Mouse (Mus musculus): ENCODE data around the gene Ankrd23.
"Not testable (repeated sequence)": the region's sequence is repeated elsewhere in the genome, so short reads cannot be mapped to it uniquely, and the experiment has no call there.

Ankrd23 gene

GRCm38 (mm10) chr1:36536783-36537182, at the start of gene Ankrd23:
Gene Ankrd23 (minus strand): TSS chr1:36536883.
- not testable (repeated sequence) for DNase-seq (ENCODE audit: low spot score in 2 of 2)

DNA sequence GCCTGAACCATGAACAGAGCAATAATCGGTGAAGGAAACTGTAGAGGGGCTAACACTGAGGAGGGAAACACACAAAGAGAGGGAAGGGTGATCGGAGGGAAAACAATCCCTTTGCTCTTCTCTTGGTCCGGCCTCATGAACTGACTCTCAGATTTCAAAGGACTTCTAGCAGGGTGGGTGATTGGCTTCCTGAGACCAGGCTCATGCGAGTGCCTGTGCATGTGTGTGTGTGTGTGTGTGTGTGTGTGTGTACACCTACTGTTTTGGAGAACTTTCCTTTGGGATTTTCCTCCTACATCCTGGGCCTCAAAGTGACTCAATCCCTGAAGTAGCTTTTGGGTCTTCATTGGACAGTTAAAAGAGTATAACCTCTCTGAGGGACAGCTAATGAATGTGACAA, 49.6 kb upstream of the Ankrd23 start:
- no peak for DNase-seq (ENCODE audit: low spot score in 2 of 2)

DNA sequence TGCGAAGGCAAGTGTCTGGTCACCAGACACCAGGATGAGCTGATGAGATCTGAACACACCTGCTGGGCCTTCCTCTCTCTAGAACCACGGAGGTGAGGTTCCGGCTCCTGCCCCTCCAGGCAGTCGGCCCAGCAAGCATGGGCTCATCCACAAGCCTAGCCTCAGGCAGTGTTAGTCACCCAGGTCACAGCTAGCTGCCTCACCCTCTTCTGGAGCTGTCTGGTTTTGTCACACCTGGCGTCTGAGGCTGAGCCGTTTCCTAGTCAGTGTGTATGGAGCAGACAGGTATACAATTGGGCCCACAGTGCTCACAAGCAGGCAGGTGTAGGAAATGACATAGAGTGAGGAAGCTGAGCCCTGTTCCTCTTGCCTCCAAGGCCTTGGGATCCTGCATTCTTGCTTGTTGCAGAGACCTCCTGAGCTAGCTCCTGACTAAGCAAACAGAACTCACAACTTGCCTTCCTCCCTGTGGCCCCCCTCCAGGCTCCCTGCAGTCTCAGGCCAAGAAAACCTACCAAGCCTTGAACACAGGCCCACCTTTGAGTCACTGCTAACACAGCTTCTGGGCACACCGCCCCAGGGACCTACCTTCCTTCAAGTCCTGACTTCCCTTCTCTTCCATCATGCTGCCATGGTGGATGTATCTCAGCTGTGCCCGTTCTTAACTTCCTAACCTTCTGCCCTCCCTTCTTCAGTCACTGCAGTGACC, 46.9 kb upstream of the Ankrd23 start:
- no peak for DNase-seq (ENCODE audit: low spot score in 2 of 2)

DNA sequence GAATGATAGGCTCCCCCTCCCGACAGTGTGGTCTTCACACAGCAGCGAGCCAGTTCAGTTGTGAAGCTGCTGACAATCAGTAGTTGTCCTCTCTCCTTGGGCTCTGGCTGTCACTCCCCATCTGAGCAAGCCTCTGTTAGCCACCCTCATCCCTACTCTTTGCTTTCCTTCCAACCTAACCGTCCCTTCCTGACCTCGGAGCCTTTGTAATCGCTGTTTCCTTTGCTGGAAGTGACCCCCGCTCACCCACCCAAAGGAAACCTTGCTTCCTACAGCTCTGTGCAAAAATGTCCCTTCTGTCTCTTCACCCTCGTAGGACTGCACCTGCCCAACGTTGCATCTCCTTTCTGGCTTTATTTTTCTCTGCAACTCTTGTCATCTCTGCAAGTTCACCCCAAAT, 45.5 kb upstream of the Ankrd23 start:
- DNase-seq (ENCODE audit: low spot score in 2 of 2) = no peak

DNA sequence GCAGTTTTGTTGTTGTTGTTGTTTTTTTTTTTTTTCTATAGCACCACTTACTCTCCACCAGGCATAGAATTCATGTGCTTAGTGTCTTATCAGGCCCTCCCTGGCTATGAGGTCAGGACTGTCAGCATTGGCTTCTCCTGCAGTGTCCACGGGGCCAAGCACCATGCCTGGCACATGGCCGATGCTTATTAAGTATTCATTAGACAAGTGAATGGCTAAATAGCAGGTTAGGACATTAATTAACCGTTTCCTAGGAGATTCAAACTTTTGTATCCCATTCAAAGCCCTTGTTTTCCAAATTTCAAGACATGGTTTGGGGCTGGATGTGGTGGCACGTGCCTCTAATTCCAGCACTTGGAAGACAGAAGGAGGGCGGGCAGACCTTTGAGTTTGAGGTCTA, 44.6 kb upstream of the Ankrd23 start:
- no peak for DNase-seq (ENCODE audit: low spot score in 2 of 2)

- peak; percentile 71 to 72 for DNase-seq (ENCODE audit: low spot score in 2 of 2)
These were observed 43.9 kb upstream of the Ankrd23 start for GRCm38 (mm10) chr1:36580384-36581207.

GRCm38 (mm10) chr1:36579974-36580383, 43.3 kb upstream of the Ankrd23 start:
- no peak for DNase-seq (ENCODE audit: low spot score in 2 of 2)

DNA sequence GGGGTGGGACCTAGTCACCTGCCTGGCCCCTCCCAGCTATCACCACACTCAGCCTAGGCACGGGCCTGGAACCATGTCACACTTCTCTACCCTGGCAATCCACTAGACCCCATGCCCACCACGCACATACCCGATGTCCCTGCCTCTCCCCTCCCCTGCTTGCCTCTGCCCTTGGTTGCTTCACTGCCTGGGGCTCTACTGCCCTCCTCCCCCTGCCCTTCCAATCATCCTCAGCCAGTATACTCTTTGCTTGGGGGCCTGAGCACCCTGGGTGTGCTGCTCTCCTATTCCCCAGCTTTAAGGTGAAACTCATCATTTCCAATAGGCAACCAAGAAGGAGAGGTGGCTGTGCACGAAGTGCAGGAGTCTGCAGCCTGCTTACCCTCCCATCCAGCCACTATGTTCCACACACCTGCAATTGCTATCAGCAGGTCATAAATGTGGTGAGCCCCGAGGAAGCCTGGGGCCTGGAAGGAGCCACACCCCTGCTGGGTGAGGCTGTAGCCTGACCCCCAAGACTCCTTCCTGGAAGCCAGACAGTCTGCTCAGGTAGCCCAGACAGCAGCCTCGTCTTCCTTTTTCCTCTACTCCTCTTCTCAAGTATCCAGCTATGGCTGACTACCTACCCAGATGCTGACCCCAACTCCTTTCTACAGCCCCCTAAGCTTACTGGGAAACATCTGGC, 40.5 kb upstream of the Ankrd23 start:
- no peak for DNase-seq (ENCODE audit: low spot score in 2 of 2)

DNA sequence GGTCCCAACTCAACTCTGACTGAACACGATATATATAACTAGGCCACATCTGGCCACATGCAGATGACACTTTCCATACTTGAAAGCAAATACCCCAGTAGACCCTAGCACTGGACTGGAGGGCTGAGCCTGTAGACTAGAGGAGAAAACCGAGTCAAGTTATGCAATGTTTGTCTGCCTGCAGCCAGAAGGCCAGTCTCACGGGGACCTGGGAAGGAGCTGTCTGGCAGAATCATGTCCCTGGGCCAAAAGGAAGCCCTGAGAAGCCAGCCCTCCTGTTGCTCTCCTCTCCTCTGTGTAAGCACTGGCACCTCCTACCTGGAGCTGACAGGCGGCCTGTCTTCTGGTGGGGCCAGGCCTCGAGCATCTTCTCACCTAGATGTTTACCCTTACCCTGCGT, 38.7 kb upstream of the Ankrd23 start:
- DNase-seq (ENCODE audit: low spot score in 2 of 2) = no peak

- no peak for DNase-seq (ENCODE audit: low spot score in 2 of 2)
These were observed 37.7 kb upstream of the Ankrd23 start for GRCm38 (mm10) chr1:36574196-36574955.

DNA sequence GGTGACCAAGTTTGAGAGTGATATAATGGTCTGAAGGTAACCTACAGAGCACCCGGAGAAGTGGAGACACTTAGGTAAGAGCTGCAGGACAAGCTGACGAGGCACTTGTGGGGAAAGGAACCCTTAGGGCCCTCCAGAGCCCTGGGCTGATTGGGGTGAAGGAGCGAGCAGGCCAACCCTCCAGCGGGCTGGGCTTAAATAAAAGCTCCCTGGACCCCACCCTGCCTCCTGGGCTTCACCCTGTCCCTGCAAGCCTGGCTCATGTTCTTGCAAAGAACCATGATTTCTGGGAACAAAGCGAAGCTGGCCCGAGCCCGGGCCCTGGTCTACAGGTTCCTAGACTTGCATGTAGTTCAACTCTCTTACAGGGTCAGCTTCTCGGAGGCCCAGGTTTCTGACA, 36.8 kb upstream of the Ankrd23 start:
- no peak for DNase-seq (ENCODE audit: low spot score in 2 of 2)

- no peak for DNase-seq (ENCODE audit: low spot score in 2 of 2)
These were observed 36.0 kb upstream of the Ankrd23 start for GRCm38 (mm10) chr1:36572709-36573108.

DNA sequence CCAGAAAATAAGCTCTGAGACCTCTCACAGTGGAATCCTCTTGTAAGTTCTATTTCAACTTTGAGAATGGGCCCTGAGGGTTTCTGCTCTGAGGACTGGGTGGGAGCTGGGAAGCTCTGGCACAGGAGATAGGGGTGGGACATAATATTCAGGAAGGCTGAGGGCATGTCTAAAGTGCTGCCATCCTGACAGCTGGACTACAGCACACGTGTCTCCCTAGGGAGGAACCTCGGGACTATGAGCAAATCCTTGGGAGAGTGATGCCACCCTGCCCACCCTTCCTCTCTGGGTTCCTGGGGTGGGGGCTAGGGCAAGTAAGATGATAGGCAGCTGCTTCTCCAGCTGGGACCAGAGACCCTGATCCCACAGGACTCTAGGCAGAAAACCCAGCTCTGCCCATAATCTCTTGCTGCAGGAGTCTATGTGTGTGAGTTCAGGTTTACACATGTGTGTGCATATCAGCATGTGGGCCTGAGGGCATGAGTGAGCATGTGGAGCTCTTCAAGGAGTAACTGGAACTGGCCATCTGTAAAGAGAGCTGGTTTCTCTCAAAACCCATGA, 35.5 kb upstream of the Ankrd23 start:
- no peak for DNase-seq (ENCODE audit: low spot score in 2 of 2)

GRCm38 (mm10) chr1:36571627-36572026, 34.9 kb upstream of the Ankrd23 start:
- no peak for DNase-seq (ENCODE audit: low spot score in 2 of 2)

GRCm38 (mm10) chr1:36570320-36570719, 33.6 kb upstream of the Ankrd23 start:
- DNase-seq (ENCODE audit: low spot score in 2 of 2) = no peak

GRCm38 (mm10) chr1:36569694-36570276, 33.1 kb upstream of the Ankrd23 start:
- no peak for DNase-seq (ENCODE audit: low spot score in 2 of 2)

GRCm38 (mm10) chr1:36568776-36569175, 32.1 kb upstream of the Ankrd23 start:
- no peak for DNase-seq (ENCODE audit: low spot score in 2 of 2)

- DNase-seq (ENCODE audit: low spot score in 2 of 2) = no peak
These were observed 31.3 kb upstream of the Ankrd23 start for GRCm38 (mm10) chr1:36567818-36568603.

DNA sequence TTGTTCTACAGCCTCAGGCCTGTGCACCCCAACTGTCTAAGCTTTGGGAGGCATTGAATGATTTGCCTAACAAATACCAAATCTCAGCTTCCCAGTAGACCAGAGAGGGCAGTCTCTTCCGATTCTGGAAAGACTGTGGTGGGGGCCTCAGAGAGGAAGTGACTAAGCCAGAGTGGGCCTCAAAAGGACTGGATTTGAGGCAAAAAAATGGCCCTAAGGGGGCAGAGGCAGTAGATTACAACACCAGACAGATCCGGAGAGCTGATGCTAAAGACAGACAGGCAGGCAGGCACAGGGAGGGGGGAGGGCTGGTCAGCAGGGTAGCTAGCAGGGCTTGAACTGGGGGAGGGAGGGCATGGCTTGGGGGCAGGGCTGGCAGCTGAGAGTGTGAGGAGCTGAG, 29.7 kb upstream of the Ankrd23 start:
- DNase-seq (ENCODE audit: low spot score in 2 of 2) = no peak

GRCm38 (mm10) chr1:36564101-36564500, 27.4 kb upstream of the Ankrd23 start:
- no peak for DNase-seq (ENCODE audit: low spot score in 2 of 2)
